Mouse (Mus musculus) testis, adult 2 months (tissue): Measurements from ENCODE around the gene Nab2.

Experiments used
- CTCF ChIP-seq: fragments of 200-500 bp; IDR thresholded peaks from 2 replicates; pipeline ENCODE4 v1.5.1; 2012; ENCODE audit warnings: low read depth, mild to moderate bottlenecking, inconsistent platforms, low read length, moderate library complexity; ENCODE audit not compliant: control insufficient read depth, insufficient read depth, insufficient replicate concordance
- POLR2A ChIP-seq: fragments of 200-500 bp; IDR thresholded peaks from 2 replicates; pipeline ENCODE4 v1.6.1; 2012; ENCODE audit warnings: low read depth, mild to moderate bottlenecking, inconsistent platforms, low read length, moderate library complexity; ENCODE audit not compliant: control insufficient read depth

- TF ChIP-seq CTCF: no peak
- no peak; the same call in 1 of the 2 replicates for TF ChIP-seq POLR2A
These were observed 25.4 kb downstream of the Nab2 start, which contains the start of gene Stat6 for GRCm38 (mm10) chr10:127642772-127643552.
